Mouse (Mus musculus) kidney, adult 18-20 months (tissue): ENCODE results near the gene Gm13101.
A peak's percentile ranks its signal among the peaks of the same experiment; 100 is the strongest.
"Not testable (repeated sequence)": the region's sequence is repeated elsewhere in the genome, so short reads cannot be mapped to it uniquely, and the experiment has no call there.

Experiments used
- DNase-seq: peaks from one replicate; pipeline ENCODE4 v3.0.0; 2021

Gene Gm13101

GRCm38 (mm10) chr4:143966850-143967249, at the start of gene Gm13101:
Gm13101 (minus strand) TSS chr4:143966950.
- DNase-seq: not testable (repeated sequence)

- DNase-seq: not testable (repeated sequence)
These were observed 27.5 kb upstream of the Gm13101 start, which contains the start of gene Pramef17 for GRCm38 (mm10) chr4:143994269-143994668. Pramef17 (minus strand) TSS chr4:143994369.

GRCm38 (mm10) chr4:143988126-143988525, 21.4 kb upstream of the Gm13101 start:
- peak; percentile 47 for DNase-seq

GRCm38 (mm10) chr4:143987475-143987941, 20.8 kb upstream of the Gm13101 start:
- DNase-seq: peak; percentile 38

- DNase-seq: peak; percentile 36
These were observed 19.0 kb upstream of the Gm13101 start for GRCm38 (mm10) chr4:143985733-143986132.

- peak; percentile 14 for DNase-seq
These were observed 18.4 kb upstream of the Gm13101 start for GRCm38 (mm10) chr4:143985165-143985564.

- not testable (repeated sequence) for DNase-seq
These were observed 16.7 kb upstream of the Gm13101 start for GRCm38 (mm10) chr4:143983446-143983845.

- not testable (repeated sequence) for DNase-seq
These were observed 15.8 kb downstream of the Gm13101 start, which contains the start of gene Pramef25 for GRCm38 (mm10) chr4:143950916-143951315. Pramef25 (minus strand) TSS chr4:143951016.
